Mouse (Mus musculus): ENCODE results near the gene Dcbld2.

DNA sequence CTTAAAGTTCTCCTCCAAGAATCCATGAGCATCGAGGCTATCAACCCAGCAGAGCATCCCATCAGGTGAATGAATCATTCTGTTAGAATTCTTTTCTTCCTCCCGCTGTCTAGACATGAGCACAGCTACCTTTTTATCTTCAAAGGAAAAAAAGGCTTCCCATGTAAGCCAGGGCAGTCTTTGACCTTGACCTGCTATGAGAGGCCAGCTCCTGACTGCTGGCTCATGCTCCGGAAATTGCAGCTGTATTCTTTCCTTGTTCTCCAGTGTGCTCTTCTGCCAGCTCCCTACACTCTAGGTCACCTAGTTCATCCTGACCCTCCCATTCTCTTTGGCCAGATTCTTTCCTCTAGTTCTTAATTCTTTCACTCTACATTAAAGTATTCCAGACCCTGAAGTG, 15.2 kb upstream of the Dcbld2 start:
- TF ChIP-seq GATA1 (IDR thresholded peaks at IDR 0.05; ENCODE audit: borderline replicate concordance, low read length) (no peak), FLI1 (IDR thresholded peaks at IDR 0.05; ENCODE audit: low read length) (no peak)

Data from megakaryocyte, embryonic 14.5 days (primary cell).